Mouse (Mus musculus) hindlimb bud, embryonic 11.5 days (tissue): ENCODE measurements at regions not wholly inside any gene's neighbourhood (a gene's known extent, or its start where the extent isn't known, plus 50 kb on each side); places are given as distances from the start of the nearest gene placed in this dataset.

Source experiments
- DNase-seq: peaks from one replicate; pipeline ENCODE4 v3.0.0-alpha.2; 2012; ENCODE audit warnings: low read depth, low spot score; ENCODE audit errors: extremely low spot score

- no peak for DNase-seq
Observed at GRCm38 (mm10) chr15:87200282-87201048, 343.6 kb upstream of the Fam19a5 start.

DNA sequence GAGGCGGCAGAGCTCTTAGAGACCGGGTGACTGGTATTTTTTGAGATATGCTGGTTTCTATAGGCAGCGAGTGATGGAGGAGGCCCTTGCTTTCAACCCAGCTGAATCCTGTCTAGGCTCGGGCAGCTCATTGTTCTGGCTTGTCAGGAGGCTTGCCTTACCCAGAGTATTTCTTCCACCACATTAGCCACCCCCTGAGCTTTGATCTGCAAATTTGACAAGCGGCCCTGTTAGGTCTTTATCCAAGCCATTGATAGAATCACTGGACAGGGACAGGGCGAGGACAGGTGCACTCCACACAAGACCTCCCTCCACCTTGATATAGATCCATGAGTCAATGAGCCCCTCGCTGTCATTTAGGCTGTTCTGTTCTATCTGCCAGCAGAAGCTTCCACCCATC is 343.0 kb upstream of the Fam19a5 start:
- no peak for DNase-seq

- DNase-seq: no peak
Observed at GRCm38 (mm10) chr15:87229951-87230350, 314.1 kb upstream of the Fam19a5 start.

DNA sequence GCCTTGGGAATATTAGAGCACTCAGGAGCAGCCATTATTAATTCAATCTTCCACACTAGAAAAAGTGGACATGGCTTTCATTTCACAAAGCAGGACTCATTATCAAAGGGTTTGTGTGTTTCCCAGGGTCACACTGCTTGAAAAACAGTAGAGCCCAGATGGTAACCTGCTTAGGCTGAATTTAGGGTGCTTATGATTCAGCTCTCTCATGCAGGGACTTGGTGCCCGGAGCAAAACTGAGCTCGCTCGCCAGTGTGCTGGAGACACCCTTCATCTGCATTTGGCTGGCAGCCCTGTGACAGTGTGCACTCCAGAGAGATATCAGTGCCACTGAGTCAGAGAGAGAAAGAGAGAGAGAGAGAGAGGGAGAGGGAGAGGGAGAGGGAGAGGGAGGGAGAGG is 308.0 kb upstream of the Fam19a5 start:
- DNase-seq: no peak

- DNase-seq: no peak
Observed at GRCm38 (mm10) chr15:87239057-87239456, 305.0 kb upstream of the Fam19a5 start.

- no peak for DNase-seq
Observed at GRCm38 (mm10) chr15:87261497-87261896, 282.6 kb upstream of the Fam19a5 start.

GRCm38 (mm10) chr15:87264906-87265305 is 279.2 kb upstream of the Fam19a5 start:
- no peak for DNase-seq

DNA sequence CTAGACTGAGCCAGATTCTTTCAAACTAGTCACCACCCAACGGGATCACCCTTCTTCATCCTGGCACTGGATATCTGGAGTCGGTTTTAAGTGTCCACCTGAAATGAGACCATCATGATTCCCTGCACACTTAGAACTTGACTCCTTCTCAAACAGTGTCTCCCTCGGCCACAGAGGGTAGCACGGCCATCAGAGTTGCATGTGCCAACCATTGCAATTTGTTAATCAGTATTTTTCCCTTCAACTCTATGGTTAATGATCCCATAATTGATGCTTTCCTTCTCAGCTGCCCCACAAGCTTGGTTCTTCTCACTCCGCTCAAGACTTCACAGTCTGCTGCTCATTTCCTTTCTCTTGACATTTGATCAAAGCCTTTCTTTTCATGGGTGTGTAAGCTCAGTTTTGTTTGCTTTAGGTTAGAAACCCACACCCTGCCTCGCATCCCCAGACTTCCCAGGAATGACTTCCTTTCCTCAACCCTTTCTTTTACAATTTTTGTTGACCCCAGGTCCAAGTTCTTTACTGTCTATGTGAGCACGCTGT is 253.0 kb upstream of the Fam19a5 start:
- DNase-seq: no peak

GRCm38 (mm10) chr15:87319896-87320295 is 224.2 kb upstream of the Fam19a5 start:
- no peak for DNase-seq

DNA sequence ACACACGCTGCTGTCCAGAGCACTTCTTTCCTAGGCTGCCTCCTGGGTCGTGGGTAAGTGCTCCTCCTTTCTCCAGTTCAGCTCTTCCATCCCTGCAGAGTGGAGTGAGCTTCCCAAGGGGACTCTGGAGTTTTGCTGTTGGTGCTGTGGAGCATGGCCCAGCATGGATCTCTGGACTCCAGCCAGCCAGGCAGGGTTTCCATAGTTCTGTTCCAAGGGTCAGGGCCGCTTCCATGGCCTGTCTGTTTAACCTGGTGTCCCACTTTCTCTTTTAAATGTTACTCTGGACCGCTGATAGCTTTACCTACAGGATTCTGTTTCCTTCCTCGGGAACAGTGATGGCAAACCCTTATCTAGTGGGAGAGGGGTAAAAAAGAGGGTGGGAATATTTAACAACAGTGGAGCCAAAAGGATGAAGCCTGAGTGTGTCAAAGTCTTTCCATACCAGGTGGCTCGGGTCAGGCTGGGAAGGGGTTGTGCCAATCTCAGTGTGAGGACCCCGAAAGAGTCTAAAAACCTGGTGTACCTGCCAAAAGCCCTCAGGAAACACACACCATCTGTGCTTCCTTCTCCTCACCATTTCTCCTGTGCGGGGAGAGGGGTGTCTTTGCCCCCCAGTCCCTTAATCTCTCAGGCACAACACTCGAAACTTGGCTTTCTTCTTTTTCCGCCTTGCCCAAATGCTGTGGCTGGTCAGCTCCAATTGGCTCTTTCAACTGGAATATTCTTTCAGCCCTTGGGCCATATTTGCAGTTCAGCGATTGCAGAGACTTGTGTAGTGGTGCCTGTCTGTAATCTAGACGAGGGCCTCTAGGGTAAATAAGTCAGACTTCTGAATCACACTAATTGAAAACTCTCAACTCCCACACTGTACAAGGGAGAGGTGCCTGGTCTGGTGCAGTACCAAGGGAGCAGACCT is 222.8 kb upstream of the Fam19a5 start:
- no peak for DNase-seq

- no peak for DNase-seq
Observed at GRCm38 (mm10) chr15:87325389-87325788, 218.7 kb upstream of the Fam19a5 start.

GRCm38 (mm10) chr15:87326281-87326680 is 217.8 kb upstream of the Fam19a5 start:
- no peak for DNase-seq

- no peak for DNase-seq
Observed at GRCm38 (mm10) chr15:87332441-87332840, 211.7 kb upstream of the Fam19a5 start.

DNA sequence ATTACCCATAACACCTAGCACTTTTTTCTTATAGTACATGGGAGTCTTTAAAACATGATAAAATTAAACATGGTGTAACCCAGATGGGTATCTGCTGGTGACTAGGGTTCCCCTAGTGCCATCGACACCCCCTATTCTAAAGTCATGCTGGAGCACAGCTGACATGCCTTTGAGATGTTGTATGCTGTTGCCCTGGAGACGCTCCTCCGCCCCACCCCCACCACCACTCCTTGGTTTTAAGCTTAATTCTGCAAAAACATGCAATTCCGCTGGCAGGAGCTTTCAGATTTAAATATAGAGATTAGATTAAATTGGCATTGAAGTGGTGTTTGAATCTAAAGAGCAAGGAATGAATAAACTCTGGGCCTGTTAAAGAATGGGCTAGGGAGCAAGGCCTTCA is 210.6 kb upstream of the Fam19a5 start:
- DNase-seq: no peak

- no peak for DNase-seq
Observed at GRCm38 (mm10) chr15:87334430-87334829, 209.7 kb upstream of the Fam19a5 start.

DNA sequence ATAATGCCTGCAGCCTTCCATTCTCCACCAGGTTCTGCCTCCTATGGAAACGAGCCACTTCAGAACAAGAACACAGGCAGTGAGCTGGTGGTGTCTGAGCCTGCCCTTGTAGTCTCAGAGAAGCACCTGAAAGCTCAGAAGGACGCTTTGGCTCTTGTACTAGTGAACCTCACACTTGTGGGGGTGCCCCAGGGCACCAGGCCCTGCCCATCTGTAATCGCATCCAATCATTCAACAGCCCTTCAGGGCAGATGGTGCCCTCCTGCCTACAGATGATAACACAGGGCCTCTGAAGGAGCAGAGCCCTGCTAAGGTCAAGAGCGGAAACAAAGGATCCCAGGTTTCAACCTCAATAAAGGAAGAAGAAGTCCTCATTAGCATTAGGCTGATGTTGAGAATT is 208.8 kb upstream of the Fam19a5 start:
- no peak for DNase-seq

DNA sequence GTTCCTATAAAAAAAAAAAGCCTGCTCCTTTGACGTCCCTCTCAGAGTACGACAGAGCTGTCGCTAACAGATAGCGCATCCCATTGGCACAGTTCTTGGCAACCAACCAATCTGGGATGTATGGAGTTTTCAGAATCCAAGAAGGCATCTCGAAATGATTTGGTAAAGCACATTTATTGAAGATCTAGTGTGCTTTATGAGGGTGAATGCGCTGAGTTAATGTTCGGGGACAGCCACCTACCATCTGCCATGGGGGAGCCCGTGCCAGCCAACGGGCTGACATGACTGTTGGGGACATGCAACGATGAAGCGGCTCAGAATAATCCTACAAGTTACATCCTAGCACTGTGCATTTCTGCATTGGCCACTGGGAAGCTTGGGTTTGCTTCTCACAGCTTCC is 208.4 kb upstream of the Fam19a5 start:
- DNase-seq: no peak

GRCm38 (mm10) chr15:87339904-87340303 is 204.2 kb upstream of the Fam19a5 start:
- DNase-seq: no peak

DNA sequence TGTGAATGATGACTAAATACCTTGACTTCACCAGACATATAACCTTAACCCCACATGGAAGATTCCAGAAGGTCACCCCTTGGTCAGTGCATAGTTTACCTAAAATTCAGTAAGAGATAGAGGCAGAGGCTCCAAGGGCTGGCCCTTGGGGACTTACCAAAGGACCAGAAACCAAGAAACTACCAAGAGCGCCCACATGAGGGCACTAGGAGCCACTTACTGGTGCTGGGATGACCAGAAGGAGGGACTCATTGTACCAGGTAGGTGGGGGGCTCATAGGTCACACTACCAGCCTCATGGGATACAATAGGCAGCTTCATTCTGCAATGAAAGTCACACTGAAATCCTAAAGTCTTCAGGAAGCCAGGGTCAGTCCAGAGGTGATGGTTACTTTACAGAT is 201.4 kb upstream of the Fam19a5 start:
- DNase-seq: no peak

DNA sequence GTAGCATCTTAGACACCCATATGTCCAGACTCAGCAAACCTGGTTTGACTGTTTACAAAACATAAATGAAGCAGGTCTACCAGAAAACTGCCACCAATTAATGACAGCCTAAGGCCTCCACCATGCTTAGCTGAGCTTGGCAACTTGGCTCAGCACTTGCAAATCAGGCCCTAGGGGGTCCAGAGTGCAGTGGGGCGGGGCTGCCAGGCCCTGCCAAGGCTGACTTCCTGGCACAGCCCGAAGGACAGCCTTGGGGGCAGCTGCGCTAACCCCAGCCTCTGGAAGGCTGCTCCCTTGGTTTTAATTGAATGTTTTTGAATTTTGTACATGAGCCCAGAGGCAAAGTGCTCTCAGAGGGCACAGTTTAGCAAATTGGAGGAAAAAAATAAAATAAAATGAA is 198.3 kb upstream of the Fam19a5 start:
- no peak for DNase-seq

GRCm38 (mm10) chr15:87349533-87350247 is 194.4 kb upstream of the Fam19a5 start:
- no peak for DNase-seq
